Mouse (Mus musculus) cortical plate, adult 2 months (tissue): Measurements from ENCODE around the gene Polr1d.

Experiments
- CTCF ChIP-seq: fragments of 200-500 bp; IDR thresholded peaks from 2 replicates; pipeline ENCODE4 v1.5.1; 2011; ENCODE audit warnings: mild to moderate bottlenecking, control low read depth, low read length; ENCODE audit not compliant: insufficient read depth; ENCODE audit errors: extremely low read depth
- POLR2A ChIP-seq: fragments of 200-500 bp; IDR thresholded peaks from 2 replicates; pipeline ENCODE4 v1.6.1; 2011; ENCODE audit warnings: mild to moderate bottlenecking, low read length, control low read depth; ENCODE audit not compliant: insufficient read depth; ENCODE audit errors: extremely low read depth

DNA sequence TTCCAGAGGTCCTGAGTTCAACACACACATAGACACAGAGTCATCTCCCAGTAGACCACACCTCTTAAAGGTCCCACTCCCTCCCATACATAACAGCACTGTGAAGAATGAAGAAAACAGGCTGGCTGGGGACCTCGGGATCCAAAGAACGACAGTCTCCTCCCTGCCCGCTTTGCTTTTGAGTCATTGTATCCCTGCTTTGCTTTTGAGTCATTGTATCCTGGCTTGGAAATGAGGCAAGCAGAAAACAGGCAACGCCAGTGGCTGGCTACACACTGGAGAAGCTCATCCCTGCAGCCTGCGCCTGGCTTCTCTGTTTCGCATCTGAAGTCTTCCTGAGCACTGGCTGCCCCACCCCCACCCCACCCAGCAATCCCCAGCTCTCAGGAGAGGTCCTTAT, 40.2 kb downstream of the Polr1d start:
- TF ChIP-seq CTCF (no peak), POLR2A (no peak)
